Mouse (Mus musculus) right cerebral cortex, postnatal 25 days (tissue): ENCODE results near the gene Vegfa.

Experiments
- DNase-seq: peaks from one replicate; pipeline ENCODE4 v3.0.0; 2022

The Vegfa gene

GRCm38 (mm10) chr17:46049567-46049966, 17.4 kb upstream of the Vegfa start:
- no peak for DNase-seq

GRCm38 (mm10) chr17:46048184-46048583, 16.0 kb upstream of the Vegfa start:
- no peak for DNase-seq

DNA sequence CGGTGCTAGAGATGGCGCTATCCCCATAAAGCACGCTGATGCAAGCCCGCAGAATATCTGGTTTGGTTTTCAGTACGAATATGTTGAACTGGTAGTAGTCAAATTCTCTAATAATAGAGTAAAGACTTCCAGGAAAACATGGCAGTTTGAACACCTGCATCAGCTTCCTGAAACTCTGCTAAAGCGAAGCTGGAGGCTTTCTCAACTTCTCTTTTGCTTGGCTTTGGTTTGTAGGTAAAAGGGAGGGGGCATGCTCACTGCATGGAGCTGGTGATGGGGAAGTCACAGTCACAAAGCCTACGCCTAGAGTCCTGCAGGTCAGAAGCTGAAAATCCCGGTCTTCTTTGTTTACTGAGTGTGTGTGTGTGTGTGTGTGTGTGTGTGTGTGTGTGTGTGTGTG, 13.6 kb upstream of the Vegfa start:
- DNase-seq, result no peak

GRCm38 (mm10) chr17:46044953-46045352, 12.8 kb upstream of the Vegfa start:
- no peak for DNase-seq

- DNase-seq, result no peak
Observed at GRCm38 (mm10) chr17:46042158-46042557, 10.0 kb upstream of the Vegfa start.

DNA sequence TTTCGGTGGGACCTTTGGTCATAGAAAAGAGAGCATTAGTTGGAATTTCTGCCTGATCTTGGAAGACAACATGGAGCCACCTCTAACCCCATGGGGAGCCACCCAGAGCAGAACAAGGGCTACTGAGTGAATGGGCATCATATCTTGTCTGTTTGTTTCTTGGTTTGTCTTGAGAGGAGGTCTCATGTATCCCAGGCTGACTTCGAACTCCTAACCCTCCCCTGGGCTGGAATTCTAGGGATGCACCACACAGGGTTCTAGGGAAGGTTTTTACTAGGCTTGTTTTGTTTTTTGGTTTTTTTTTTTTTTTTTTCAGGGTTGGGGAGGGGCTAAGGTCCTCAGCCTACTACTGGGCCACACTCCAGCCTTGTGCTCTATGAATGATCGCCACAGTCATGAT, 9.5 kb upstream of the Vegfa start:
- DNase-seq, result no peak

- DNase-seq, result no peak
Observed at GRCm38 (mm10) chr17:46041223-46041622, 9.1 kb upstream of the Vegfa start.

DNA sequence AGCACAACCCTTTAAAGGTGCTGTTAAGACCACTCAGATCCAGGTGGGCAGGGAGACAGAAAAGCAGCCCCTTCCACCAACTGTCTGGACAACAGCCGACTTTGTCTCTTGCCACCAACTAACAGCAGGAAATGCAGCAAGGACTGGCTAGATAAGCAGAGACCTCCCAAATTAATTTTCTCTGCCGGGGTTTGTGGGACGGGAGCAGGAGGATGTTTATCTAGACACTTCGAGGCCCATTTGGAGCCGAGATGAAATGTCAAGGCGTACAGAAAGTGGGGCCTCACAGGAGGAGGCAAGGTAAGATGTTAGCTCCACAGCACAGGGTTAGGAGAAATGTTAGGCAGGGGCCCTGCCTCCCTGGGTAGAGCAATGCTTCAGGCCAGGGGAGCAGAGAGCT, 8.4 kb upstream of the Vegfa start:
- no peak for DNase-seq

DNA sequence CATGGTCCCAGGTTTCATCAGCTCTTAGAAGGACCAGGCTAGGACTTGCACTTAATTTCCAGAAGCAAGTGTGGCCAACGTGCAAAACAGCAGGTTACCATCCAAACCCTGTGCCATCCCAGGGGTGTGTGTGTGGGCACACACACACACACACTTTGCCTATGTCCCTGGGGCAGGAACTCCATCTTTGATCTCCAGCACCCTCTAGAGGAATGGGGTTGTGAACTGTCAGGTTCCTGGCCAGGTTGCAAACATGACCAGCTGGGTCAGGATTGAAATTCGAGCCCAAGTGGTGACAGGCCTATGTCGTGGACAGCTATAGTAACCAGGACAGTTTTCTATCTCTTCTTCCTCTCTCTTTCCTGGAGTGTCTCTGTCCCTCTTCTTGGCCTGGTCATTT, 6.7 kb upstream of the Vegfa start:
- no peak for DNase-seq

DNA sequence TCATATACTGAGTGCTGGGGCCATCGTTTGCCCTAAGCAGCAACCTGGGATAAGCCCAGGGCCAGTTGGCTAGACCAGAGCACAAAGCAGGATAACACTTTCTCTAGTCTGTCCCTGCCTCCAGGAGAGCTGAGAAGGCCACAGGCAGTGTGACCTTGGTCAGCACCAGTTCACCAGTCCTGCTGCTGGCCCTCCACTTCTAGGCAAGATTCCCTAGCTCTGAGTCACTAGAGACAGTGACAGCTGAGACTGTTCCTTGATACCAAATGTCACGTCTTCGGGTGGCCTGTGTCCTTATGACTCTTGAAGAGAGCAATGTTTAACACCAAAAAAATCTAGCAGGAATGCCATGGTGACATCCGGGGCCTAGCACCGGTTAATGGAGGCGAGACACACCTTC, 4.2 kb upstream of the Vegfa start:
- DNase-seq, result no peak

- no peak for DNase-seq
Observed at GRCm38 (mm10) chr17:46034110-46034509, 1.9 kb upstream of the Vegfa start.

DNA sequence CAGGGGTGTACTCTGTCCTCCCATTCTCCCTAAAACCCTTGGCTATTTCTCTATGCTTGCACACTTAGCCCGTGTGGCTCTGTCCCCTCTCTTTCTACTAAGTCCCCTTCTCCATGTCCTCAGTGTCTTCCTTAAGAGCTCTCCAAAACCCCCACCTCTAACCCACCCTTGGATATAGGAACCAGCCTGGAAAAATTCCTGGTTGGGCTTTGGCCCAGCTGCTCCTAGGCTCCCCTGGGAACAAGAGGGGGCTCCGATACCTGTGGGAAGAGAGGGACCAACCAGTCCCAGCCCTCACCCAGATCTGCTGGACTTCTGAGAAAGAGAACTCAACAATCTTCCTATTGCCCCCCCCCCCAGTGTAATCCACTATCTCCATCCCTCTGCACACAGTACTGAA, 1.4 kb upstream of the Vegfa start:
- DNase-seq, result no peak

GRCm38 (mm10) chr17:46033122-46033521, 953 bp upstream of the Vegfa start:
- no peak for DNase-seq

DNA sequence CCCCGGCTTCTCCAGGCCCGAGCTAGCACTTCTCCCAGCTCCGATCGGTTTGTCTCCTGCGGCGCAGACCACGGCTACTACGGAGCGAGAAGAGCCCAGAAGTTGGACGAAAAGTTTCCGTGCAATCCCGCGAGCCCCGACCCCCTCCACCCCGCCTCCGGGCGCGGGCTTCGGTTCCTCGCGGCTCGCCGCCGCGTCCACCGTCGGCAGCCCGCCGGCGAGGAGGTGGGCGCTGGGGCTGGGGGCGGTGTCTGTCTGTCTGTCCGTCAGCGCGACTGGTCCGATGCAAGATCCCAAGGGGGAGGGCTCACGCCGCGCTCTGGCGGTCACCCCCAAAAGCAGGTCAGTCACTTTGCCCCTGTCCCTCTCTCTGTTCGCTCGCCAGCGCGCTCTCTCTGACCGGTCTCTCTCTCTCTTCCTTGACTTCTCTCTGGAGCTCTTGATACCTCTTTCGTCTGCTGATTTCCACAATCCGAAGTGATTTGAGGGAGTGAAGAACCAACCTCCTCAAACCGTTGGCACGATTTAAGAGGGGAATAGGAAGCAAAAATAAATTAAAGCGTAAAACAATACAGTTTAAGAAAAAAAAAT, 453 bp downstream of the Vegfa start:
- DNase-seq, result peak; percentile 68

DNA sequence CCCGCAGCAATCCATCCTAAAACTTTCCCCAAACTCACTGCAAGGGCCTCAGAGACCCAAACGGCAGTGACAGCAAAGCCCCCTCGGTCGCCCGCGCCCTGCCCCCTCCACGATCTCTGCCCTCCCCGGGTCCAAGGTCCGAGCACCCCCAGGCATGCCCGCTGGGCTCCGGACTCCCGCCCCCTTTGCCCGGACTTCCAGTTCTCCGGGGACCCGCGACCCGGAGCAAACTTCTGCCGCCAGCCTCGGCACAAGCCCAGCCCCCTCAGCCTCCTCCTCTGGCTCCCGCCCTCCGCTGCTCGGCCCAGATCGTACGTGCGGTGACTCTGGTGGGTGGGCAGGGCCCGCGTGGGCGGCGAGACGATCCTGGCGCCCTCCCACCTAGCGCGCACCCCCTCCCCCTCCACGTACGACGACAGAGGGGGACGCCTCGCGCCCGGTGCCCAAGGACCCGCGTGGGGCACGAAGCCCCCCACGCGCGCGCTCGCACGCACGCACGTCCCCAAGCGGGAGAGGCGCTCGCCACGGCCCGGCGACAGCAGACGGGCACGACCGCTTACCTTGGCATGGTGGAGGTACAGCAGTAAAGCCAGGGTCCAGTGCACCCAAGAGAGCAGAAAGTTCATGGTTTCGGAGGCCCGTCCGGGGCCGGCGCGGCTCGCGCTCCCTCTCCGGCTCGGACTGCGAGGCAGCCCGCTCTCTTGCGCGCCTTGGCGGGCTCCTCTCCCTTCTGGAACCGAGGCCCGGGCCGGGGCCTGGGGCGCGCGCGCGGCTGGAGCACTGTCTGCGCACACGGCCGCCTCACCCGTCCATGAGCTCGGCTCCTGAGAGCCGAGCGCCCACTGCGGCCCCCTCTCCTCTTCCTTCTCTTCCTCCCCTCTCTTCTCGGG, 1.2 kb downstream of the Vegfa start:
- DNase-seq, result peak; percentile 76

GRCm38 (mm10) chr17:46030323-46030730, 1.8 kb downstream of the Vegfa start:
- DNase-seq, result peak; percentile 60

DNA sequence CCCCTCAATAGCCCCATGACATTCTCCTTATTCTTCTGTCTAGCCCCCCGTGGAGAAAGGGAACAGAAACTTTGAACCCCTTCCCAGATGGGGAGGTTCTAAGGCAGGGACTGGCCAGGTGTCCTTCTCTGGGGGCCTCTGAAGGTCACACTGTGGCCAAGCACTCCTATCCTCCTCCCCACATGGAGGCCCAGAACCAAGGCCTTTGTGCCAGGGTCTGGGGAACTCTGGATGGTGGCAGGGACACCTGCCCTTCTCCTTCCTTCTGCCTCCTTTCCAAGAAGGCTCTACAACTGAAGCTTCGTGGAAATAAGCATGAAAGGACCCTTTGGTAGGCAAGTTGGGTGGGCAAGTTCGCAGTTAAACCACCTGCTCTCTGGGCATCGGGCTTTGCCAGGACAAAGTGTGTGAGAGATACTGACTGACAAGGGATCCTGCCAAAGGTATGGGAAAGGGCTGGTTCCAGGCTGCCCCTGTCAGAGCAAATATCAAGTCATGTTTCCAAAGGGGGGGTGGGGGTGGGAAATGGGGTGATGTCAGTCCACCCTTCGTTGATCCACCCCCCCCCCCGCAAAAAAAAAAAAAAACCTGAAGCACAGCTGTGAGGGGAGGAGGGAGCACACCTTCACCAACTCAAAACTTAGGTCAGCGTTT, 2.5 kb downstream of the Vegfa start:
- DNase-seq, result no peak

GRCm38 (mm10) chr17:46029052-46029553, 3.1 kb downstream of the Vegfa start:
- DNase-seq, result no peak

DNA sequence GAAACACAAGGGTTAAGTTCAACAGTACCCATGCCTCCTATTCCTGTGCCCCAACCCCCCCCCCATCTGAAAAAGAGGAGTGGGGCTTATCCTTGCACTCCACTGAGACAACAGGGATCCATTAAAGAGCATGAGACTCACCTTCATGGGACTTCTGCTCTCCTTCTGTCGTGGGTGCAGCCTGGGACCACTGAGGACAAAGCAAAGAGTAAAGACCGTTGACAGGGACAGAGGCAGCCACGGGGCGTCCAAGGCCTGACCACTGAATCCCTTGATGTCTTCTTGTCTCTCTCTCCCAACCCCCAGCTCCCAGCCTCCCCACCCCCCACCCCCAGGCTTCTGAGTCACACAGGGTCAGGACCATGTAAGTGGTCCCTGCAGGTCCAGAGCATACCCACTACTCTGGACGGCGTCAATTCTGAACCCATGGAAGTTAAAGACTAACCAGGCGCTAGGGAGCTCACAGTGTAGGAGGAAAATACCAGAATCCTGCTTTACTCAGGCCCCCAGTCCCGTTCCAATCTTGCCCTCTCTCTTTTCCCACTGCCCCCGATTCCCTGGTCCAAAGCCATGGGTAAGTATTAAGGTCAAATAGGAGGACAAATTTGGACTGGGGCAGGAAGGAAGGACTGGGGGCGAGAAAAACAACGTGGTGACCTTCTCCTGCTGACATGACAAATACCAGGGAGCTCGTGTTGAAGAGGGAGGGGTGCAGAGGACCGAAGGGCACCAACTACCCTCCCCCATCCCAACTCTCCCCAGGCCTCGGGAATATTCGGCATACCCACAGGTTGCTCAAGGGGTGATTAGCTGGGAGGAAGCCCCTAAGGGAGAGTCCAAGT, 3.7 kb downstream of the Vegfa start:
- no peak for DNase-seq

GRCm38 (mm10) chr17:46027066-46027917, 4.9 kb downstream of the Vegfa start:
- DNase-seq, result peak; percentile 51

DNA sequence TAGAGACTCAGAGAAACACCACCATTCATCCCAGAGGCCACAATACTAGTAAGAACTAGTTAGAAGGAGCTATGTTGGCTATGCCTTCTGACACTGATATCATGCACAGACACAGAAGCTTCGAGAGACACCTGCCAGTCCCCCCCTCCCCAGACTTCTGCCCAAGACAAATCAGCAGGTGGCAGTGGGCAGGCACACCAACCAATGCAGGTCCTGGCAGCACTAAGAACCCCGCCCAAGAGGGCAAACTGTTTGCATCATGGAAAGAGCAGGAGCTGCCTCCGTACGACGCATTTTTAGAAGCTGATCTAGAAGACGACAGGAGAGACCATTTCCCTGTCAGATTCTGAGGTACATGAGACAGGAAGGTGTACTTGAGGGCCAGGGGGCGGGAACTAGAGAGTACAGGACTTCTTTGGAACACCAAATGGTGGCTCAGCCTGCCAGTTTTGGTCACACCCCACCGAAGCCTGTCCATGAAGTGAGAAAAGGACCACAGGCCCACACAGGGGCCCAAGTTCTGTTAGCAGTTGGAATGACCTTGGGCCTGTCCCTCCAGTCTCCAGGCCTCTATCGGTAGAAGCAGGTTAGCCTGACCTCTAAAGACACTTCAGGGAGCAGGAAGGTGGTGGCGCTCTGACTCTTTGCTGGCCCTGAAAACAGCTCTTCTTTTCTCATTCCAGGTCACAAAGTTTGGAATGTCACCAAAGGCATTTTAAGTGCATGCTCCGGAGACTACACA, 6.1 kb downstream of the Vegfa start:
- no peak for DNase-seq
